Mouse (Mus musculus) lung, adult 2 months (tissue): ENCODE measurements around the gene Gm20219.

Source experiments
- CTCF ChIP-seq: fragments of 200-500 bp; IDR thresholded peaks from 2 replicates; pipeline ENCODE4 v1.5.1; 2011; ENCODE audit warnings: mild to moderate bottlenecking, low read length, control low read depth; ENCODE audit not compliant: insufficient read depth
- POLR2A ChIP-seq: fragments of 200-500 bp; IDR thresholded peaks from 2 replicates; pipeline ENCODE4 v1.6.1; 2011; ENCODE audit warnings: low read depth, mild to moderate bottlenecking, control low read depth, low read length, borderline replicate concordance; ENCODE audit errors: extremely low read depth

DNA sequence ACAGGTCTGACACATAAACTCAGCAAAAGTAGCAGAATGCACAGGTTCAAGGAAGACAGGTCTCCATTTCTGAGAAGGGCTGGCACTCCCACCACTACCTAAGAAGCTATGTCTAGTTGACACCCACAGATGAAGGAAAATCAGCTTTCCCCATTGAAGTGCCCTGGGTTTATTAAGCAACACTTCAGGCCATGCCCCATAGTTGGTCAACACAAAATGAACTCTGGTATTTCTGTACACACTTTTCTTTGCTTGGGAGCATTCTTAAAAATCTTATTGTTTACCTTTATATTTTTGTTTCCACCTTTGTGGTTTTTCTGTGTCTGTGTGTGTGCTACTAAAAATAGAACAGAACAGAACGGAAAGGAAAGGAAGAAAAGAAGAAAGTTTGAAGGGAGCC is 5.9 kb upstream of the Gm20219 start:
- TF ChIP-seq CTCF (no peak), POLR2A (no peak)
